Mouse (Mus musculus) telencephalon, adult 2 months (tissue): ENCODE data around the gene Gtf2ird2.

Experiments
- DNase-seq: peaks from one replicate; pipeline ENCODE4 v3.0.0-alpha.2; 2011; ENCODE audit warnings: low read depth, low spot score

Gtf2ird2 gene

DNA sequence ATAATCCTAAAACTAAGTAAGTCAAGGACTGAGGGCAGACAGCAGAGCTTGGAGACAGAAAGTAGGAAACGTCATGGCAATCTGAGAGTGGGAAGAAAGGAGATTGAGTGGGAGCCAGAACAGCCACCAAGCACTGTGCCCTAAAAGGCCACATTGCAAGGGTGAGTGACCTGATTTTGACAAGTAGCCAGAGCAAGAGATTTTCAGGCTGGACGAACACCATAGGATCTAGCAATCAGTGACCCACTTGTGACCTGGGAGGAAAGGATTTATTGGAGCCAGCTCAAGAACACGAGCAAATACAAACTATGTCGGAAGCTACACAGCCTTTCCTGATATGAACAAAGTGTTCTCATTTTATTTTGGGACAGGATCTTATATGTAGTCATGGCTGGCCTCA lies 1.1 kb upstream of the Gtf2ird2 start:
- no peak for DNase-seq

DNA sequence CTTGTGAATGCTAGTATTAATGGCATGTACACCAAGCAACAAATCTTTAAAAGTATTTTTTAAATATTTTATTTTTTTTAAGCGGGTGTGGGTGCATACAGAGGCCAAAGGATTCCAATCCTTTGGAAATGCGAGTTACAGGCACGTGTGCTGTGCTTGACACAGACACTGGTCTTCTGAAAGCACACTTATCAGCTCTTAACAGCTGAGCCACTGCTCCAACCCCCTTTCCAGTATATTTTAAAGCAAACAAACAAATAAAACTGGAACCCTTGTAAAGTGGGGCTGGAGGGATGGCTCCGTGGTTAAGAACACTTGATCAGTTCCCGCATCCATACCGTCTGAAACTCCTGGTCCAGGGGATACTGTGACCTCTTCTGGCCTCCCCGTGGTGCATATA lies 657 bp upstream of the Gtf2ird2 start:
- DNase-seq, result no peak

DNA sequence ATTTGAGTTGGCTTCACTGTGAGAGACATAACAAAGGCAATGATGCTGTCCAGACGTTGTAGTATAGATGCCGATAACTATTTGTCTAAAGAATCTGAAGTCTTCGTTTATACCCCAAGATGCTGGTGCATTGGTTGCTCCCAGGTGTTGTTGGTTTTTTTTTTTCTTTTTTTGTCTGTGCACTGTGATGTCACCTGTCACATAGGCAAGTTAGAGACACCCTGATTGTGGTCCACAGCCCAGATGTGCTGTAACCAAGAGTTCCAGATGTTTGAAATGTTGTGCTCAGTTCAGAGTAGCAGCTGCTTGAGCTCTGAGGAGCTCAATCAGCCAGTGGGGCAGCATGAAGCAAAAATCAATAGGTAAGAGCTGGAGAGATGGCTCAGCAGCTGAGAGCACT lies 2.2 kb downstream of the Gtf2ird2 start:
- no peak for DNase-seq

DNA sequence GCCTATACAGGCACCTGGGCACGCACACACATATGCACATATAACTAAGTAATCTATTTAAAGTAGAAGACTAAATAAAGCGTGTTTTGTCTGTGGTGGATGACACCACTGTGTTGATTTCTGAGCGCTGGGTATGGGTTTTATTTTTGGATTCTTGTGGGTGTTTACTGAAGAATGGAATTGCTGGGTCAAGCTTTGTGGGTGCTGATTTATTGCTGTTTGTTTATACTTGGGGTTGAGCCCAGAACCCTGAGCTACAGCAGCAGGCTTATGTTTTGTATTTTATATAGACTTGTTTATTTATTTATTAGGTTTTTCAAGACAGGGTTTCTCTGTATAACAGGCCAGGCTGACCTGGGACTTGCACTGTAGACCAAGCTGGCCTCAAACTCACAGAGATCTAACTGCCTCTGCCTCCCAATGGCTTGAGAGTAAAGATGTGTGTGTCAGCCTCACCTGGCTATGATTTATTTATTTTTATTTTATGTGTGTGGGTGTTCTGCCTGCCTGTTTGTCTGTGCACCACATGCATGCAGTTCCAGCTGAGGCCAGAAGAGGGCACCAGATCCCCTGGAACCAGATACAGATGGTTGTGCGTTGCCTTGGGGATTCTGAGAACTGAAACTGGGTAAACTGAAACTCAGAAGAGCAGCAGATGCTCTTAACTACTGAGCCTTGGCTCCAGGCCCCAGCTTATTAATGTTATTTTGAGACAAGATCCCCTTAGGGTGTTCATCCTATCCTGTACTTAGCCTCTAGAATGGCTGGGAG lies 3.3 kb downstream of the Gtf2ird2 start:
- DNase-seq, result peak; percentile 48

DNA sequence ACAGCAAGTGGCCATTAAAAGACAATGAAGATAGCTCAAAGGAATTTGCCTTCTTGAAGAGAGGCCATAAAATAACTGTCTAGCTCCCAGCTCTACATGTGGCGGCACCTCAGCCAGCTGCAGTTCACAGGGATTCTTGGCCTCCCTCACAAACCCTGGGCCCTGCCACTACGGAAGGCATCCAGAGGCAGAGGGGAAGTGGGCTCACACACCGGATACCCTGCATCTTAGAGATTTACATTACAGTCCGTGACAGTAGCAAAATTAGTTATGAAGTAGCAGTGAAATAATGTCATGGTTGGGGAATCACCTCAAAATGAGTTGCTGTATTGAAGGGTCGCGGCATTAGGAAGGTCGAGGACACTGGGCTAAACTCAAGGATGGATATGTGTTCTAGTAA lies 4.8 kb downstream of the Gtf2ird2 start:
- DNase-seq, result no peak

DNA sequence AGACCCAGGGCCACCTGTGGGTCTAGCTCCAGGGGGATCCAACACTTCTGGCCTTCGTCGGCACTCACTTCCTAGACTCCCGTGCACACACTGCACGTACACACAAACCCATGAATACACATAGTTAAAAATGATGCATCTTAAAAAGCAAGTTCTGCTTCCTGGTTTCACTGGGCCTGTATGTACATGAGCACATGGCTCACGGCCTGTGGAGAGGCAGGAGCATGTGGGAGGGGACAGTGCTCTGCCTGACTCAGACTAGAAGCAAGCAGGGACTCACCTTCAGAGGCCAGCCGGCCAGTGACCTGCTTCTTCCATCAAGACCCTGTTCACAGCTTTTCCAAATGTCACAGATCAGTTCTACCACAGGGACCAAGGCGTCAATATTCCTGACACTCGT lies 9.8 kb downstream of the Gtf2ird2 start:
- DNase-seq, result no peak

DNA sequence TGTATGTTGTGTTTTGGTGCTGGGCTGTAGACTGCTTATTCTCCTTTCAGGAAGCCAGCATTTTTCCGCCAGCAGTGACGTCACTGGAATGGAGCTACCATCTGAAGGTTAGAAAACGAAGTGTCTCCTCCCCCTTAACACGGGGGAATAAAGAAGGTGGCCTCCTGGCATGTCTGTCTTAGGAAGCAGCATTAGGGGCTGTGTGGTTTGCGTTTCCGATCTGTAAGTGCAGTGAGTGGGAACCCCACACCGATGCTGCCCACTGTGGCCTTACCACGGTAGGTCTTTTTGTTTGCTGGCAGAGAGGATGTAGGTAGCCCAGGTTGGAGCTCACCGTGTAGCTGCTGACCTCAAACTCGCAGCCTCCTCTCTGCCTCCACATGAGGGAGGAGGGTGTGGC lies 22.9 kb downstream of the Gtf2ird2 start:
- no peak for DNase-seq

DNA sequence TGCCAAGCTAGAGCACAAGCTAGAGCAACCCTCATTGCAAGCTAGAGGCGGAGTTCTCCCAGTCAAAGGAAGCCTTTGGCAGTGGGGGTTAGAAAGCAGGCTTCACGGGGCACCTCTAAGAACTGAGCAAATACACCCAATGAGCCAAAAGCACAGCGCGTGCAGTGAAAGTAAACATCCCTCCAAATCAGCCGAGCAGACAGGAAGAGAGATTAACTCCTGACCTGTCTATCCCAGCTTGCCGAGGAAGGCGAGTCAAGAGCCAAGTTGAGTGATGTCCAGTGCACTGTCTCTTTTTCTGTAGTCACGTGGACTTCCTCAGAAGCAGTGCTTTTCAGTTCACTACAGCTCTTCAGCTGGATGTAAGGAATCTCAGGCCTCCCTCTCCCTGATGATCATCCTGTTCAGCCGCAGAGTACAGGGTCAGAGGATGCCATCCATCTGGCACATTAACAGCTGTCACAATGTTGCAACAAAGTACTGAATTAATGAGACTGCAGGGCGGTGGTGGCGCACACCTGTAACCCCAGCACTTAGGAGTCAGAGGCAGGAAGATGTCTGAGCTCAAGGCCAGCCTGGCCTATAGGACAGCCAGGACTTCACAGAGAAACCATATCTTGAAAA lies 26.2 kb downstream of the Gtf2ird2 start:
- no peak for DNase-seq

DNA sequence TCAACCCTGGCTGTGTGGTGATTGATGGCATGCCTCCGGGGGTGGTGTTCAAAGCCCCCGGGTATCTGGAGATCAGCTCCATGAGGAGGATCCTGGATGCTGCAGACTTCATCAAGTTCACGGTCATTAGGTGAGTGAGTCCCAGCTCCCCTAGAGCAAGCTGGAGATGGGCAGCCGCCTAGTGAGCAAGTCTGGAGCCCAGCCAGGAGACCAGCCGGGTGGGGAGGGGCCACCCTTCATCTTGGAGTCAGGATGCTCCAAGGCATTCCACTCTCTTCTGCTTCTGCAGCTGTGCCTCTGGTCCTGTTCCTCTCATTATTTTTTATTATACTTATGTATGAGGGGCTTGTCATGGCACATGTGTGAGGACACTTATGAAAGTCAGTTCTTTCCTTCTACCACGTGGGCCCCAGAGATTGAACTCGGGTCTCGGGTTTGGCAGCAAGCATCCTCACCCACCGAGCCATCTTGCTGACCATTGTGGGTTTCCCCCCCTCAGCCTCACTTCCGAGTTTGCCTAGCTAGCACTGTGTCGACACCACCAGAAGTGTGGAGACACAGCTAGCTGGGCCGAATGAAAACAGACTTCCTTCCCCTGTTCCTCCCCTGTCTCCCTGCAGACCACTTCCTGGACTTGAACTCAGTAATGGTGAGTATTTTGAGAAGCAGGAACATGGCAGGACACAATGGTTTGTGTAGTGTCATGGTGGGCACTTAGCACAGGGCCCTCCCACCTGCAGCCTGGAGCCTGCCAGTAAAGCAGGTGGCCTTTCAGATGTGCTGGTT lies 30.4 kb downstream of the Gtf2ird2 start:
- no peak for DNase-seq

DNA sequence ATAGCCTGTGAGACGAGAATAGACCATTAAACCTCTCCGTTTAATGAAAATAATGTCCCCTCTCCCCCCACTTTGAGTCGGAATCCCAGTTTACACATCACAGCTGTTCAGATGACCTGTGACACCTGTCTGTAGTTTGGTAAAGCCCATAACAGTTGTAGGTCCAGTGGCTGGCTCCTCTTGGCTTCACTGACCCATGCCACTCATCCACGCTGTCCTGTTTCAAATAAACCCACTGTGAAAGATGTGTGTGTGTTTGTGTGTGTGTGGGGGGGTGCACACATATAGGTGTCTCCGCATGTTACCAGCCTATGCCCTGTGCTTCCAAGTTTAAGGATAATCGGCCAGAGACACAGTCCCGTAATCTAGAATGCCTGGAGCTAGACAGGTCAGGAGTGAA lies 34.1 kb downstream of the Gtf2ird2 start:
- DNase-seq, result no peak

DNA sequence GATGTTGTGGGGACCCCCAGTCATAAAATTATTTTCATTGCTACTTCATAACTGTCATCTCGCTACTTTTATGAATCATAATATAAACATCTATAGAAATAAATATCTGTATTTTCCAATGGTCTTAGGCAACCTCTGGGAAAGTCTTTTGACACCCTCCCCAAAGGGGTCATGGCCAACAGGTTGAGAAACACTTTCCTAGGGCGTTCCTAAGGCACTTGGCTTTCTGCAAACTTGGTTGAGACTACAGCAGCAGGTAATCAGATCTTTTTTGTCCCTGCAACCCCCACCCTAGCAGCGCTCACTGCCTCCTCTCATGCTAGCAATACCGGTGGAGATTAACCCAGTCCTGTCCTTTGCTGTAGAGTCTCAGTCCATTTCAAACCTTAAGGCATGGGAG lies 37.5 kb downstream of the Gtf2ird2 start:
- no peak for DNase-seq

DNA sequence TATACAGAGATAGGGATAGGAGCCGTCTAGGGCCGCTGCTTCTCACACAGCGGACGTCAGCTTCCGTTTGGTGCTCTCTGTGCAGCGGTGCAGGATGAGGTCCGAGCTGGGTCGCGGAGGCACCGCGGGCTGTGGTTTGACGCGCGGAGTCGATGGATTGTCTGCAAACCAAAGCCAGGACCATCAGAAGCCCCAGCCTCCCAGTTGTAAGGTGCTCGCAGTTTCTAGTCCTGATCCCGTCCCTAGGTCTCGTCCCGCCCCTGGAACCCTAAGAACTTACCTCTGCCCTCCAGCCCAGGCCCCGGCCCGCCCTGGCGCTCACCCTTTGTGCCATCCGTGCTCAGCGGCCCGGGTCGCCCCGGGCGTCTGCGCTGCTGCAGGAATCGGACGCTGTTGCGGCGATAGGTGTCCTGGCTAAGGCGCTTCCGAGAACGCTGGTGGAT lies 37.9 kb downstream of the Gtf2ird2 start:
- no peak for DNase-seq

DNA sequence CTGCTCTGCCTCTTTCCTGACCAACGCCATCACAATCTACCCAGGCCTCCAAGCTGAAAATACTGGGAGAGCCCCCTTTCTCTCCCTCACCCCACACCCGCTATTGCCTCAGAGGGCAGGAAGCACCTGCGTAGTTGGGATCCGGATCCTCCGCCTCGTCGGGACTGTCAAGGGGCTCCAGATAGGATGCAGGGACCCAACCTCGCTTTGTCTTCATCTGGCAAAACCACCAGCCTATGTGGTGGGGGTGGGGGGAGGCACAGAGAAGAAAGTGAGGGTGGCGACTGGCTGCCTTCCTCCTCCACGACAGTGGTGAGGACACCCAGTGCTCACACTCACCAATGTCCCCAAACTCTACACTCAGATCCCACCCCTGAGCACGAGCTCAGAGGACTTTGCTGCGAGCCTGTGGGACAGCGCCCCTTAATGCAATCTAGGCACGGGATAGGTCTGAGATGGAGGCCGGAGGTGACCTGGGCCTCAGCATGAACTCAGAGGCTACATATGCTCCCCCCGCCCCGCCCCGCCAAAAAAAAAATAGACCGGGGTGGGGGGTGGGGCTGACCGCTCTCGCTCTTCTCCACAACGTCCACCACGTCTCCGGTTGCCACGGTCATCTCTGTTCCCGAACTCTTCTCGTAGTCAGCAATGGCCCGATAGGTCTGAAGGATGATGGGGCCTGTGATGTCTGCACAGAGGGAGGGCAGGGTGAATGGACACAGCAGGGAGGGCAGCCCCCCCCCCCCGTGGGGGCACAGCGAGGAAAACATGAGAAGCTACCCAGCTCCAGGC lies 41.5 kb downstream of the Gtf2ird2 start:
- DNase-seq, result no peak

DNA sequence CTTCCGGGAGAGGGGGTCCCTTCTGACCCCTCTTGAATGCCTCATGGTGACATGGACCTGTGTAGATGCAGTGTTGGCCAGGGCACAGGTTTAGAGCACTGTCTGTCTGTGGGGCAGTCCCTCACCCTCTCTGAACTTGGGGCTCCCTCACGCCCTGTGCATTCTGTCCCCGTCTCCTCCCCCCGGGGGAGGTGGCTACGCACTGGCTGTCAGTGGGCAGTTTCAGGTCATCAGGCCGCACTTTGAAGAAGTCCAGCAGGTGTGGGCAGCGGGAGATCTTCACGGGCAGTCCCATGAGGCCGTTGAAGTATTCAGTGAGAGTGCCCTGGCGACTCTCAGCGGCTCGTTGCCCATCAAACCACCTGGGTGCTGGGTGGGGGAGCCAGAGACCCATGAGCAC lies 43.1 kb downstream of the Gtf2ird2 start:
- no peak for DNase-seq

DNA sequence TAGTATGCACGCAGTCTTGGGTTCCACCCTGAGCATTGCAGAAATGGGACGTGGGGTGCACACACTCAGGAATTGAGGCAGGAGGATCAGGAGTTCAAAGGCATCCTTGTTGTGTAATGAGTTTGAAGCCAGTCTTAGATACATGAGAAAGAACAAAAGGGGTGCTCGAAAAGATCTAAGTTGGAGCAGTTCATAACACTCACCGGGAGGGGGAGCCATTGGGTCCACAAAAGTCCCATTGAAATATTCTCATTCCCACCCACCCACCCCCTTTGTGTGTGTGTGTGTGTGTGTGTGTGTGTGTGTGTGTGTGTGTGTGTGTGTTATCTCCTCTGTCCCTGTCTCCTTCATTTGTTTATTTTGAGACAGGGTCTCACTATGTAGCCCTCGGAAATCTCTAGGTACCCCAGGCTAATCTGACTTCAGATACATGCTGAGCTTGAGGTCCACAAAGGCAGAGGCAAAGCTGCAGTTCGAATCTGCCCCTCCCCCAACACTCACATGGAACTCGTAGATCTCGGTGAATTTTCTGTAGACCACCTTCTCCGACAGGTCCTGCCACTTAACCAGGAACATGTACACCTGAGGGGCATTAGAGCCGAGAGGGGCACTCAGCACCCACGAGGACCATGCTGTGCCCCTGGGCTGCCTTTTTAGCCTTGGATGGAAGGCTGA lies 43.9 kb downstream of the Gtf2ird2 start:
- no peak for DNase-seq

DNA sequence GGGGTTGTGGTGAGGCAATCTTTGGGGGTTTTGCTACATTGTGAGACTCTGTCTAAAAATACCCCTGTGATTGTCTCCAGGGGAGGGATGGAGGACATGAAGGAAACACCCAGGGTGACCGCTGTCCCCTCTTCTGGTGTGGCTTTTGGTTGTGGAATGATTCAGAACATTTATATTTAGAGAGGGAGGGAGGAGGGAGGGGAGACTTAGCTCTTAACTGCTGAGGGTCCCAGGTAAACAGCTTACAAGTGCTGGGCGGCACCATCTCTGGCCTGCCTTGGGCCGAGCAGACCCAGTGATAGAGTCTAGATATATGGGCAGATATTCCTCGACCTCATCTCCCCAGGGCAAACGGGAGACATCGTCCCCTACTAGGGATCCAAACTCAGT lies 44.4 kb downstream of the Gtf2ird2 start:
- DNase-seq, result no peak

DNA sequence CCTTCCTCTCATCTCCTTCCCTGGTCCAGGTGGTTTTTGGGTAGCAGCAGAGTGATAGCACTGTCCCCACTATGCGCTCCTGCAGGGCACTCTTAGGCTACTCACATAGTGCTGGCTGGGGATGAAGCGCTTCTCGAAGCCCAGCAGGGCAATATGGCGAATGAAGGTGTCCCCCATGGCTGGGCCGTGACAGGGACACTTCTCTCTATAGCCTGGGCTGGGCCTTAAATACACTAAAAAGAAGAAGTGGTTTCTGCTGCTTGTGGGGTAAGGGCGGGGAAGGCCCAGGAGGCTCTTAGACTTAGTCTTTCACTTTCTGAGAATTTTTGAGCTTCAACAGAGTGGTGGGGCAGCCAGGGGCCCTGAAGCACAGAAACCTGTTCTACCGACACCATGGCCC lies 45.6 kb downstream of the Gtf2ird2 start, which contains the start of gene Ncf1:
Ncf1 (minus strand) TSS at position 235 of the 400 bp plus-strand sequence.
- no peak for DNase-seq

DNA sequence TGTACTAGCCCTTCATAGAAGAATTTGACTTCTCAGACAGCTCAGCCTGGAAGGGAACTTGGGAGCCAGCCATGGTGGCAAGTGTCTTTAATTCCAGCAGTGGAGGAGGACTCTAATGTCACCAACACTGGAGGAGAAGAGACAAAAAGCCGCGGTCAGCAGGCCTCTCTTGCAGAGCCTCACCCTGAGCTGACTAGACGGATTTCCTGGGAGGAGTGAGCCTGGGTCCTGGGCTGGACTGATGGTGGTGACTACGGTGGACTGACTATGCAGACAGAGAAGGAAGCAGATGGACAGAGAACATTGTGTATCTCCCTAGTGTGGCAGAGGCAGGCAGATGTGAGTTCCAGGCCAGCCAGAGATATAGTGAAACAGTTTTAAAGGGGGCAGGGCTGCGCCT lies 47.6 kb downstream of the Gtf2ird2 start:
- no peak for DNase-seq

DNA sequence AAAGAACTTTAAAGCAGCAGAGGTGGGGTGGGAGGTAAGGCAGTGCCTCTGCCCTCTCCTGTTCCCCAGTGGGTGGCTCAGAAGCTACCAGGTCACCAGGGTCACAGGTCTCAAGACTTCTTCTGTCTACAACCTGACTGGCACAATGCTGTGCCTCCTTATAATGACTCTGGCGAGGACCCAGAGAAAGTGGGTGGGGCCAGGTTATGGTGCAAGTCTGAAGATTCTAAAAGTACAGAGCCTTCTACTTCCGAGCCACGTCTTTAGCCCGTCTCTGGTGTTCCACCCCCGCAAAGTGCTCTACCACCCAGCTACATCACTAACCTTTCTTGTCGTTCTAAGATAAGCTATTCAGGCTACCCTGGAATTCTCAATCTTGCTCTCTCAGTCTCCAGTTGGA lies 48.3 kb downstream of the Gtf2ird2 start:
- DNase-seq, result no peak

DNA sequence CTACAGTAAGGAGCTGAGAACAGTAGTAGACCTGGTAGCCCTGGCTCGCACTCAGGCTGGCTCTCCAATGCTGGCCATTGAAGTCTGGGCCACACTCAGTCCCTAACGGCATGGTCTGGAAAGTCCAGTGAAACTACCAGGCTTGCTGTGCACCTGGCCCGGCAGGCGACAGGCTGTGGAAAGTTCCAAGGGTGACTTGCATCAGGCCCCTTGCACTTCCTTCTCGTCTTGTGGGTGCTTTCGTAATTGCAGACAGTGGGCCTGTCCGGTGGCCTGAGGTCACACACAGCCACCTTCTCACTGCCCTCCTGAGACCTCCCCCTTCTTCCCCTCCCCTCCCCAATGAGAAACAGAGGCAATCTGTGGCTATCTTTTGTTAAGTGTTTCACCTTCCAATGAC lies 48.7 kb downstream of the Gtf2ird2 start:
- DNase-seq, result no peak

DNA sequence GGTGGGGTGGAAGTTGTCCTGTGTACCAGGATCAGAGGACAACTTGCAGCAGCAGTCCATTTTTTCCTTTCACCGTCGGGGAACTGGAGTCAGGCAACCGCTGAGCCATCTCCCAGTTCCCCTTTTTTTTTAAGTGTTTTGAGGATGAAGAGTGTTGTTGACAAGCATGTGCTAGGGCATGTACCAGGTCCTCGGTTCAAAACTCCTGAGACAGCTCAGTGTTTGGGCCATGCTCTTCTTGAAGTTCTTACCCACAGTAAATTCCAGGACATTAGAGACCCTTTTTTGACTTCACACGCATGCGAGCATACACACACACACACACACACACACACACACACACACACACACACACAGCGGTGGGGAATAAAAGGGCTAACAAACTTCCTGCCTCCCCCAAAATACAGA lies 49.4 kb downstream of the Gtf2ird2 start:
- no peak for DNase-seq
